Mouse (Mus musculus) frontal cortex, postnatal 25 days (tissue): ENCODE results near the gene Krtap14.

Source experiments
- DNase-seq, 2 experiments: peaks; one replicate each; pipeline ENCODE4 v3.0.0; 2022; ENCODE audit warnings: low spot score in 2 of 2

Gene Krtap14

DNA sequence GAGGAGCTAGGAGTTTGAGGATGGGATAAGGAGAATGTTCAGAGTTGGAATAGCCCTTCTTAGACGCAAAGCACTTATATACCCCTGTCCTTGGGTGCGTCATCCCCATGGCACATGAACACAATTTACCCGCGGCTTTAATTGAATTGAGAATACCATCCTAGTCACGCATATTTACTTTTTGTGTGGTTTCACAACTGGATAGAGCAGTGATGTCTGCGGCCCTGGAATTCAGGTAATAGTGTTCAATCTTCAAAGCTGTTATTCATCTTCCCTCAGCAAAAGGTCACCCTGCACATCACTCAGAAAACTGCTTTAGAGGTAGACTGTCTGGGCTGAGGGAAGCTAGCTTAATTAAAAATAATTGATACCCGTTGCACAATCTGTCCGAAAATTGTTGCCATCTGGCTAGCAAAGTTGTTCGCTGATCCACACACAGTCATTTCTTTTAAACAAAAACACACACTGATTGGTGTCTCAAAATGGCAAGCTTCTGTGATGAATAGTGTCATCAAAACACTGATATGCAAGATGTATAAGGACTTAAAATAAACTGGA is at the start of gene Krtap14:
Gene Krtap14, minus strand, starts transcription at position 51 of the 558 bp plus-strand sequence.
- no peak for DNase-seq

DNA sequence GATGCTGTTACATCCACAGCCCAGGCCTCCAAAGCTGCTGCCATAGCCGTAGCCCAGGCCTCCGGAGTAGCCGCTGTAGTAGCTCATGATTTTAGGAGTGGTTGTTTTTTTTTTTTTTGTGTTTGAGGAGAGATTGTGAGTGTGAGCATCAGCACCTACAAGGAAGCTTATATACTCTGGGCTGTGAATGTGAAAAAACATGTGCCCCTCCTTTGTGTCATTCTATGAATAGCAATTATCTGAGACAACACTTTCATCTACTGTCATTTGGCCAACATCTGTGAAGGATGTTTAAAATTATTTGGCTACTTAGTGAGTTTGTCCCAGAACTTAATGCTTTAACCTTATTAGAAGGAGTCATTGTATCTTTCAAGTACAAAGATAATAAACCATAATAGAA is 48.2 kb upstream of the Krtap14 start, which contains the start of gene Krtap19-2:
Gene Krtap19-2, minus strand, starts transcription at position 101 of the 400 bp plus-strand sequence.
- DNase-seq: no peak

DNA sequence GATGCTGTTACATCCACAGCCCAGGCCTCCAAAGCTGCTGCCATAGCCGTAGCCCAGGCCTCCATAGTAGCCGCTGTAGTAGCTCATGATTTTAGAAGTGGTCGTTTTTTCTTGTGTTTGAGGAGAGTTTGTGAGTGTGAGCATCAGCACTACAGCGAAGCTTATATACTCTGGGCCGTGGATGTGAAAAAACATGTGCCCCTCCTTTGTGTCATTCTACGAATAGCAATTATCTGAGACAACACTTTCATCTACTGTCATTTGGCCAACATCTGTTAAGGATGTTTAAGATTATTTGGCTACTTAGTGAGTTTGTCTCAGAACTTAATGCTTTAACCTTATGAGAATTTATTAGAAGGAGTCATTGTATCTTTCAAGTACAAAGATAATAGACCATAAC is 43.4 kb upstream of the Krtap14 start, which contains the start of gene Krtap19-1:
Gene Krtap19-1, minus strand, starts transcription at position 101 of the 400 bp plus-strand sequence.
- no peak for DNase-seq

DNA sequence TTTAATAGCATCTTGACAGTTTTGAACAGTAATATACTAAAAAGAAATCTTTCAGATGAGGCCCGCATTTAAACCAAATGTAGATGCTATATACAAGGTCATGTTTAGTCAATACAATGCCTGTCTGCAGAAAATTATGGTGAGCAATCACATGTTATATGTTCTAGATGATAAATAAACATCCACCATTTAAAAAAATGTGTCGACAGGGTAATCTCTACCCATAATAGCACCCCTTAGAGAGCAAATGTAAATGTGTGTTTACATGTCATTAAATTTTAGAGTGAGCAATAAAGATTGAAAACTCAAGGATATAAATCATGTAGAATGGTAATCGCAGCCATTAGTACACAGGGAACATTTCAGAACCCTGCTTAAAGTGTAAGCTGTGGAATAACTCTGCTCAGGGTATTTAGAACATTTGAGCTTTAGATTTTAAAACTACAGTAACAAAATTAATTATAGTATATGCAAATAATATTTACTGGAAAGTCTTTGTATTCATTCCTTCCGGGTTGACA is 39.0 kb upstream of the Krtap14 start:
- DNase-seq: no peak

DNA sequence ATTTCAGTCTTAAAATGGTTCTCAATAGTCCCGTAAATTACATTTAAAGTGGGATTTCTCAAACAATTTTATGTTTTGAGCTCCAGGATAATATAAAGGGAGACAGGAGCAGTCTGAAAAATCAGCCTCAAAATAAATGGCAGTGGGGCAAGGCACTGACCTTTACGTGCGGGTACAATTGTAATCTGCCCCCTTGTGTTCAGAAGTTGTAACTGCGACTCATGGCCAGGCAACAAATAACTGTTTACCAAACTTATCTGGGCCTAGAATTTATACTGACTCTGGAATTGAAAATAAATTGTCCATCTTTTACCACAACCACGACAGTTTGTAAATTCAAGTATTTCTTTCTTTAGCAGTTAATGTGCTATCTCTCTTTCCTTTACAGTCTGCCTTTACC is 25.5 kb upstream of the Krtap14 start:
- no peak for DNase-seq

DNA sequence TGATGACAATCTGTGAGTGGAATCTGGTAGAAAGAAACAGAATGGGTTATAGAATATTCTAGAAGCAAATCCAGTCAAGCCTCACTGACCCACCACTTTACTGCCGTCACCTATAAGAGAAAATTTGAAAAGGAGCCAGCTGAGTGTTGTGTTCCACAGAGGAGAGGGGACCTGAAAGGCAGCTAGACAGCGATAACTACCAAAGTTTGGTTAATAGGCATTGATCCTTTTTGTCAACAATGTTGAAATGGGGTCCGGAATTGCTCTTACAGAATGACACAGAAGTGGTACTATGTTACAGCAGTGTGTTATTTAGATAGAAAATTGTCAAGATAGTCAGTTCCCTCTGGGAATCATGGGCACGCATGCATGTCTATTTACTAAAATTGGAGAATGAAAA is 22.6 kb upstream of the Krtap14 start:
- DNase-seq: no peak

DNA sequence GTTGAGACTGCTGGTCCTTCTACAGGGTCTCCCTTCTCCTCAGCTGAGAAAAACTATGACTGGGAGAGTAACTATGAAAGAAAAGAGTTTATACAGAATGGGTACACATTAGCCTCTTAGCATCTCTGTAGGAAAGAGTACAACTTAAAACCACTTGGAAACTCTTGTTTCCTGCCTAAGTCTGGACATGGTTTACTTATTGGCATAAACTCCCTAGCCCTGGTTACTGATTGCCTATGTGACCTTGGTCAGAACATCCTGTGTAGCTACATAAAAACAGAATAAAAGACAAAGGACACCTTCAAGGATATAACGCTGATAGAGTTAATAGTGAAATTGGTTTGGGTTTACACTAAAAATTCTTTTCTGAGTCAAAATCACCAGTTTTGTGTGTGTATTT is 21.4 kb upstream of the Krtap14 start:
- DNase-seq: no peak

DNA sequence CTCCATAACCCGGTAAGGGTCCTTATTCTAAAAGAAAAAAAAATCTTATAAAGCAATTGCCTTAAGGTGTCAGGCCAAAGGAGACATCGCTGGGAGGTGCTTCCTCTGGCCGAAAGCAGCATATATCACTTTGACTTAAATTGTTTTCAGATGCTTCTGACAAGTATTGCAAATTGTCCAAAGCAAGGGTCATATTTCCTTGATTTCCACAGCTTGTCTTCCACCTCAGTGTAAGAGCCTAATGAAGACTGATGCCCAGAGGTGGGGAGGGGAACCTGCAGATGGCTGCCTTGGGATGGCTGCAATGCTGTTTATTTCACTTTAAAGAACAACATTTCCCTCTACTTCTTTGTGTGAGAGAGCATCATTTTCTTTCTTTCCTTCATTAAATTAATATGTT is 1.0 kb upstream of the Krtap14 start:
- no peak for DNase-seq

DNA sequence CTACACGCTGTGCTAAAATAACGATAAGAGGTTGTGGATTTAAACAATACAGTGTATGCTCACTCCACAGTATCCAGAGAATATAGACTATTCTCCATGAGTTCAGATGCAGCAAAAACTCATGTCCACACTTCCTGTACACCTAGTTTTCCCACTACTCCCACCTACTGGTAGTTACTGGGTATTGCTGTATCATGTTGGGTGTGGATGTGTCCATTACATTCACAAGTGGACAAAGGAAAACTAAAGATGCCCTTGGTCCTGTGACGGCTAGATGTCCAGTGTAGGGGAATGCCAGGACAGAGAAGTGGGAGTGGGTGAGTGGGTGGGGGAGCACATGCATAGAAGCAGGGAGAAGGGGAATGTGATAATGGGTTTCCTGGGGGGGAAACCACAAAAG is 2.2 kb downstream of the Krtap14 start:
- no peak for DNase-seq

DNA sequence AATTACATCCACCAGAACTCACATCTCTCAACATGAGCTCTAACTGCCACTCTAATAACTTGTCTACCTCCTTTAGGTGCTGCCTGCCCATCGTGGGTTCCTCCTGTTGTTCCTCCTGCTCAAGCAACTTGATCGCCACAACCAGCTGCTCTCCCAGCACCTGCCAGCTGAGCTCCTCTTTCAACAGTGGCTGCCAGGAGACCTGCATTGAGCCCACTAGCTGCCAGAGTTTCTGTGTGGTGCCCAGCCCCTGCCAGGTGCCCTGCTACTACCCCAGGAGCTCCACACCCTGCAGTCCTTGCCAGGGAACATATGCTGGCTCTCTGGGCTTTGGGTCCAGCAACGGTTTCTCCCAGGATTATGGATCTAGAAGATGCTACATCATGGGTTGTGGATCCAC is 5.9 kb downstream of the Krtap14 start, which contains the start of gene Krtap15:
Gene Krtap15, plus strand, starts transcription at position 150 of the 400 bp plus-strand sequence.
- no peak for DNase-seq

DNA sequence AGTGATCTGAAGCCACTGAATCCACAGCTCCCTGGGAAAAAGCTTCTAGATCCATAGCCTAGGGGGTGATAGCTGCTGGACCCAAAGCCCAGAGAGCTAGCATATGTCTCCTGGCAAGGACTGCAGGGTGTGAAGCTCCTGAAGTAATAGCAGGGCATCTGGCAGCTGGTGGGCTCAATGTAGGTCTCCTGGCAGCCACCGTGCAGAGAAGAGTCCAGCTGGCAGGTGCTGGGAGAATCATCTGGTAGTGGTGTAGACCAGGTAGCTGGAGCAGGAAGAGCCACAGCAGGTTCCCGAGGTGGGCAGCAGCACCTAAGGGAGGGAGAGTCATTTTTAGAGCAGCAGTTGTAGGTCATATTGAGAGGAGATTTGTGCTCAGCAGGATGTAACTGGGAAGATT is 14.1 kb downstream of the Krtap14 start, which contains the start of gene Gm20741:
Gene Gm20741, minus strand, starts transcription at position 394 of the 400 bp plus-strand sequence.
- DNase-seq: no peak

DNA sequence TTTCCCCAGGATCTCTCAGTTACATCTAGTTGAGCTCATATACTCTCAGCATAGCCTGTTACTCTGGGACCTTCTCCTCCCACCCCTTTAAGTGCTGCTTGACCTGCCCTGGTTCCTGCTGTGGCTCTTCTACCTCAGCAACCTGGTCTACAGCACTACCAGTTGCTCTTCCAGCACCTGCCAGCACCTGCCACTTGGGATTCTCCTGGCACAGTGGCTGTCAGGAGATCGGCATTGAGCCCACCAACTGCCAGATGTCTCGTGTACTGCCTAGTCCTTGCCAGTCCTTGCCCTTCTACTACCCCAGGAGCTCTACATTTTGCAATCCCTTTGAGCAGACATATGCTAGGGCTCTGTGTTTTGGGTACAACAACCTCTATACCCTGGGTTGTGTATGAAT is 39.2 kb downstream of the Krtap14 start:
- DNase-seq: no peak

DNA sequence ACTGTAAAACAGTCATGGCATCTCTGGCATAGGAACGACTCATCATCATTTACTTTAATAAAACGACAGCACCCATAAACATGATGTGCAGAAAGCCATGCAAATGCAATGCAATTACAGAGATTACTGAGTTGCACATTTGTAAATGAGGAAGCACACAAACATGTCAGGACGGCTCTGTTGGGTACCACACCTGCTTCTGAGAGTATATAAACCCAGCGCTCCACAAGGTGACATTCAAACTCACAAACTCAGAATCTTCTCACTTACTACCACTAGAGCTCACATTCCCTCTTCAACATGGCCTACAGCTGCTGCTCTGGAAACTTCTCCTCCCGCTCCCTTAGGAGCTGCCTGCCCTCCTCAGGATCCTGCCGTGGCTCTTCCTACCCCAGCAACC is 48.3 kb downstream of the Krtap14 start, which contains the start of gene Gm5965:
Gene Gm5965, plus strand, starts transcription at position 301 of the 400 bp plus-strand sequence.
- no peak for DNase-seq

DNA sequence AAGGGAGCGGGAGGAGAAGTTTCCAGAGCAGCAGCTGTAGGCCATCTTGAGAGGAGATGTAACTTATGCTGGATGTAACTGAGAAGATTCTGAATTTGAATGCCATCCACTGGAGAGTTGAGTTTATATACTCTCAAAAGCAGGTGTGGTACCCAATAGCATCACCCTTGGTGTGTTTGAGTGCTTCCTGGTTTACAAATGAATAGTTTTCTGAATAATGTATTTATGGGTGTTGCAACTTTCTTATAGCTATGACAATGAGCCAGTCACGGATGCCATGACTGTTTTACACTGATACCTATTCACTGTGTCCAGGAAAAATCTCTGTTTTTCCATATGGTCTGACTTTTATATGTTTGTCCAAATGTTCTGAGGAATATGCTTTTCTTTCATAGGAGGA is 51.8 kb downstream of the Krtap14 start, which contains the start of gene 2310057N15Rik:
Gene 2310057N15Rik, minus strand, starts transcription at position 101 of the 400 bp plus-strand sequence.
- no peak for DNase-seq
